Mouse (Mus musculus): ENCODE measurements around the gene Tmem98. TPM values are rescaled to one million over a fixed set of nuclear protein-coding genes. Genes with fewer than 3 reads are reported as not detected.

The Tmem98 gene
- polyA plus RNA-seq, 1 experiment, result 43.1 TPM

DNA sequence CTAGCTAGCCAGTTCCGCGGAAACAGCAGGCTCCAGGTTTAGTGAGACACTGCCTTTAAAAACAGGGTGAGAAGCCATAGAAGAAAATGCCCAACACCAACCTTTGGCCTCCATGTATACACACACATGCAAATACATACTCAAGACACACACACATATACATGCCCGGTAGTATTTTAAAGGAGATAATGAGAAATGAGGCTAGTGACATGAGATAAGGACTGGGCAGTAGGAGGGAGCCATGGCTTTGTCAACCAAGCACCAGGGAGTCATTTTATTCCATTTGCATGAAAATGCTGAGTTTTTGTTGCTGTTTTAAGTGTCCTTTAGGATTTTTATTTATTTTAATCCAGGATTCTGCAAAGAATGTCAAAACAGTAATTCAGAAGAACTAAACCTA is 19.6 kb upstream of the Tmem98 start:
- Histone ChIP-seq H3K4me1 (ENCODE audit: control insufficient read depth, insufficient read depth, low read length) (no peaks in the 10 kb centered on the region), H3K27ac (ENCODE audit: insufficient read depth, low read length) (no peak overlapping the region), H3K4me3 (ENCODE audit: insufficient read depth, low read length) (no peak overlapping the region)
- TF ChIP-seq POLR2A (IDR thresholded peaks at IDR 0.05; ENCODE audit: low read depth, low read length) (no peak), CTCF (IDR thresholded peaks at IDR 0.05; ENCODE audit: borderline replicate concordance, insufficient read depth, low read length) (no peak)

DNA sequence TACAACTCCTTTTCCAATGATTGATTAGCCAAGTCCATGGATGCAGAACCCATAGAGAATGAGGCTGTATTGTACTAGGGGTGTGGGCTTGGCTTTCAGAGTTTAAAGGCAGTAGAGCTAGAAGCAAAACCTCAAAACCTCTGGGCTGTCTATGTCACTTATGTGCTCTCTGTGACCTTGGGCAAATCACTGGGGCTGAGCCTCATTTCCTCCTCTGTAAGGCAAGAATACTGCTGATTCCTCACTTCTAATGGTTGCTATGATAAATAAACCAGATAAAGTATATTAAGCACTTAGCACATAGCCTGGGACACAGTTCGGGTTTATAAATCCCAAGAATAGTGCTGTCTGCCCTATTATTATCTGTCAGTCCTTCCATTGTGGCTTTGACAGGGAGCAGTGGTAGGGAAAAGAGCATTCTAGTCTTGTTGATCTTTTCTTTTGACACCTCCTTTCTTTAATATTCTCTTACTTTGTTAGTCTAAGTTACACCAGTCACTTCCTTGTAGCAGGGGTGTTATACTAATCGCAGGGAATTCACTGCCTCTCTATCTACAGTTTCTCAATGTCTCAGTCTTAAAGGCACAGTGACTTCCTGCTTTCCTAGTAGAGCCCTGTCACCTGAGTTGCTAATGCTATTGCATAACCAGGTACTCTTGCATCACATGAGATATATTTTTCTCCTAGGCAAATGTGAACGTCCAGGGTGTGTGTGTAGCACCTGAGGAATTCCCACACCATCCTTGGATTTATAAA is 18.1 kb upstream of the Tmem98 start:
- Histone ChIP-seq H3K4me3 (ENCODE audit: insufficient read depth, low read length) (no peak overlapping the region), H3K4me1 (ENCODE audit: control insufficient read depth, insufficient read depth, low read length) (no peaks in the 10 kb centered on the region), H3K27ac (ENCODE audit: insufficient read depth, low read length) (no peak overlapping the region)
- TF ChIP-seq CTCF (IDR thresholded peaks at IDR 0.05; ENCODE audit: borderline replicate concordance, insufficient read depth, low read length), result no peak
- no peak for TF ChIP-seq POLR2A (IDR thresholded peaks at IDR 0.05; ENCODE audit: low read depth, low read length)

DNA sequence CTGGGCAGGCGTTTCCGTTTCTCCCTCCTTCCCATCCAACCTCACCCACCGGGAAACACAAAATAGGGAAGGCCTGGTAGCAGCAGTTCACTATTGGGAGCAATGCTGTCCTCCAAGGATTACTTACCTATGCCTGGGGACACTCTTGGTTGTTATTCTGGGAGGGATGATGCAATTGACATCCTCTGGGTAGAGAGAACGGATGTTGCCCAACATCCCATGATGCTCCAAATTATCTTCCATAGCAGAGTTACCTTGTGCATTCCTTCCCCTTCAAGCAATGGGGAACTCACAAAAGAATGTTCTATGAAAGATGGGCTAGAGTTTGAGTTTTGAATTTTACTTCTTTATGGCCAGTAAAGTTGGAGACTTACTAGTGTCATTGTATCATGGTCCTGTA is 16.6 kb upstream of the Tmem98 start:
- no peaks in the 10 kb centered on the region for H3K4me1 ChIP-seq (ENCODE audit: control insufficient read depth, insufficient read depth, low read length)
- H3K4me3 ChIP-seq (ENCODE audit: insufficient read depth, low read length), result no peak overlapping the region

DNA sequence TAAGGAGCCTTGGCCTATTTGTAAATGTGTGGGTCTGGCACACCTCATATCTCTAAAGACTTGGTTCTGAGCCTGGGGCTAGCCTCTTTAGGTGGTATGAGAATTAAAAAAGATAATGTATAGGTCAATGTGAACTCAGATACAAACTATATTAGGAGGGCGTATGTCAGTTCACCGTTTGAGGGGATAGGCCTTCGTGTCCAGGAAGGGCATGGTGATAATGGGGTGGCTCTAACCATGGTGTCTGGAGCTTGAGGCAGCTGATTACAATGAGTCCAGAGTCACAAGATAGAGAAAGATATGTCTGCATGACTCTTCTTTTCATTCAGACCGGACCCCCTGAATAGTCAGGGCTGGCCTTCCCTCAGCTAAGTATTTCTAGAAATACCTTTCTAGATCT is 15.7 kb upstream of the Tmem98 start:
- Histone ChIP-seq H3K4me1 (ENCODE audit: control insufficient read depth, insufficient read depth, low read length) (no peaks in the 10 kb centered on the region), H3K4me3 (ENCODE audit: insufficient read depth, low read length) (no peak overlapping the region), H3K27ac (ENCODE audit: insufficient read depth, low read length) (no peak overlapping the region)
- no peak for TF ChIP-seq CTCF (IDR thresholded peaks at IDR 0.05; ENCODE audit: borderline replicate concordance, insufficient read depth, low read length)
- TF ChIP-seq POLR2A (IDR thresholded peaks at IDR 0.05; ENCODE audit: low read depth, low read length), result no peak

More for the DNA sequence above, 16.6 kb upstream of the Tmem98 start:
- no peak overlapping the region for H3K27ac ChIP-seq (ENCODE audit: insufficient read depth, low read length)
- TF ChIP-seq POLR2A (IDR thresholded peaks at IDR 0.05; ENCODE audit: low read depth, low read length) (no peak), CTCF (IDR thresholded peaks at IDR 0.05; ENCODE audit: borderline replicate concordance, insufficient read depth, low read length) (no peak)

DNA sequence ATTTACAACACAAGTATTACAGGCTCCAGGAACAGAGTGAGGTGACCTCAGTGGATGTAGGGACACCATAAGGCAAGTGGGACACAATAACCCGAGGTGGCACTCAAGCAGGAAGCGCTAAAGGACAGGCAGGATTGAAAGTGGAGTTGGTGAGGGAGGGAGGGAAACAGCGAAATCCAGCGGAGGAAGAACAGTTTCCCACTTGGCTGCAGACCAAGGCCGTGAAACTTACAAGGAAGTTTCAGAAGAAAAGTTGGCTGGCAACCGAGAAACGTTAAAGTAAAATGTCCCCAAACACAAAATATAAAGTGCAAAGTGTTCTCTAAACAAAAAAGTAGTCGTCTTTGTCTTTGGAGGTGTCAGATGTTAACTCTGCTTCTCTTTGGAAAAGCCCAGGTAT is 14.5 kb upstream of the Tmem98 start:
- Histone ChIP-seq H3K4me3 (ENCODE audit: insufficient read depth, low read length) (no peak overlapping the region), H3K27ac (ENCODE audit: insufficient read depth, low read length) (no peak overlapping the region)
- TF ChIP-seq POLR2A (IDR thresholded peaks at IDR 0.05; ENCODE audit: low read depth, low read length), result no peak
- no peak for TF ChIP-seq CTCF (IDR thresholded peaks at IDR 0.05; ENCODE audit: borderline replicate concordance, insufficient read depth, low read length)

DNA sequence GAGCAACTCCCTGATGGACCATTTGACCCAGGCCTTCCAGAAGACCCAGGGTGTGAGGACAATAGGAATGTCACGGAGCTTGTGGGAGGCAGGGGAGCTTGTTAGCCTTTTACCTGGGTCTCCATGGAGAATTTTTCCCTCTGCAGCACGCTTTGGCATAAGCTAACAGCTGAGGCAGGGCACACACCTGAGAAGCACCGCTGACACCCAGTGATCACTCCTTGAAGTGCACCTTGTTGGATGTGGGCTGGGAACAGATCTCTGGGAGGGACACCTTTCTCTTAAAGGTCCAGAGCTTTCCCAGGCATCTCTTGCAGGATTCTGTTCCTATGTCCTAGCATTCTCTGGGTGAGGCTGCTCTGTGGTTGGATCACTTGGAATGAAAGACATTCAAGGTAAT is 10.0 kb upstream of the Tmem98 start:
- H3K4me3 ChIP-seq (ENCODE audit: insufficient read depth, low read length), result no peak overlapping the region
- H3K27ac ChIP-seq (ENCODE audit: insufficient read depth, low read length), result no peak overlapping the region
- H3K4me1 ChIP-seq (ENCODE audit: control insufficient read depth, insufficient read depth, low read length), result no peaks in the 10 kb centered on the region
- no peak for TF ChIP-seq POLR2A (IDR thresholded peaks at IDR 0.05; ENCODE audit: low read depth, low read length)
- TF ChIP-seq CTCF (IDR thresholded peaks at IDR 0.05; ENCODE audit: borderline replicate concordance, insufficient read depth, low read length), result peak; percentile 14; the same call in 1 of the 2 replicates

More for the DNA sequence above, 14.5 kb upstream of the Tmem98 start:
- no peaks in the 10 kb centered on the region for H3K4me1 ChIP-seq (ENCODE audit: control insufficient read depth, insufficient read depth, low read length)

DNA sequence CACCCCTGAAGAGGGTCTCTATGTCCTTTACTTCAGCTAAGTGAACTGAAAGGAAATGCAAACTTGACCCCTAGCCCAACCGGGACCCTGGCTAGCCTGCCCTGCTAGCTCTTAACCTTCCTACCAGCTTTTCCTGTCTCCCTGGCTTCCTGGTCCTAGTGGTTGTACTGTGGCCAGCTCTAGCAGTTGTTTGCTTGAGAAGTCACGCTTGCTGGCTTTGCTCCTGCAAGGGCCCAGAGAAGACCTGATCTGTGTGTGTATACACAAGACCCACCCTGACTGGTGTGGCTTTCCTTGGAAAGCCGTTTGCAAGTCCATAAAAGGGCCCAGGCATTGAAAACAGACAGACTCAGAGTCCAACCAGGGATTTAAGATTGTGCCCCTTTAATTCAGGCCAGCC is 7.3 kb upstream of the Tmem98 start:
- TF ChIP-seq CTCF (IDR thresholded peaks at IDR 0.05; ENCODE audit: borderline replicate concordance, insufficient read depth, low read length), result no peak
- TF ChIP-seq POLR2A (IDR thresholded peaks at IDR 0.05; ENCODE audit: low read depth, low read length), result no peak
- Histone ChIP-seq H3K27ac (ENCODE audit: insufficient read depth, low read length) (no peak overlapping the region), H3K4me1 (ENCODE audit: control insufficient read depth, insufficient read depth, low read length) (no peaks in the 10 kb centered on the region), H3K4me3 (ENCODE audit: insufficient read depth, low read length) (no peak overlapping the region)

DNA sequence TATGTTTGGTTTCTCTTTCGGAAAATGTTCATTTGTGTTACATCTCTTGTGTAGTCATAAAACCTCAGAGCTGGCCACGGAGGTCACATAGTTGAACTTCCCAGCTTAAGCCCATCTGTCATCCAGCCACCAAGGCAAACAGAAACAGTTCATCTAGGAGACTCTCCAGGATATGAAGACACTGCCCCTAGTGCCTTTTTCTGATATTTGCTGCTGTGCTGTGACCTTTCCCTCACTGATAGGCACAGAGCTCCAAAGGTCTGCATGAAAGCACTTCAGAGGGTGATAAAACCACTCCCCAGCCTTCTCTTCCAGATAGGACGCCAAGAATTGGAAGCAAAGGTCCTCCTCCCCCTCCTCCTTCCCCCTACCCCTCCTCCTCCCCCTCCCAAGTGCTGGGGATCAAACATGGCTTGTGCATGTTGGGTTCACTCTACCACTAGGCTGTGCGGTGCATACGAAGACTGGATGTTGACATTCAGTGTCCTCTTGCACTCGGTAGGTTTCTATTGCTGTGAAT is 1.4 kb upstream of the Tmem98 start:
- Histone ChIP-seq H3K27ac (ENCODE audit: insufficient read depth, low read length) (no peak overlapping the region), H3K4me3 (ENCODE audit: insufficient read depth, low read length) (no peak overlapping the region)
- no peak for TF ChIP-seq CTCF (IDR thresholded peaks at IDR 0.05; ENCODE audit: borderline replicate concordance, insufficient read depth, low read length)
- TF ChIP-seq POLR2A (IDR thresholded peaks at IDR 0.05; ENCODE audit: low read depth, low read length), result no peak

DNA sequence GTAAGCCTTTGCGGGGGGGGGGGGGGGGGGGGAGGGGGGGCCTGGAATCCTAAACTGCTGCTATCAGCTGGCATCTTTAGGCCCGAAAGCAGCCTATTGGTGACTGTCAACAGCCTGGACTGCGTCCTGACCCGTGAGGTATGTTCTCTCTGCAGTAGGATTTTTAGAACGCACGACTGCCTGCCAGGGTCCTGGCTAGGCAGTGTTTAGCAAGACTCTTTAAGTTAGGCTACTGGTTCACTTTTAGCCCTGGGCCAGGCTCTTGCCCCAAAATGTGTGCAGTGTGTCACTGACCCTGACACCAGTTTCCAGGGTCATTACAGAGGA is 346 bp upstream of the Tmem98 start:
- peak overlapping the region; percentile 29 for H3K4me3 ChIP-seq (ENCODE audit: insufficient read depth, low read length)
- H3K27ac ChIP-seq (ENCODE audit: insufficient read depth, low read length), result no peak overlapping the region
- H3K4me1 ChIP-seq (ENCODE audit: control insufficient read depth, insufficient read depth, low read length), result 0 out of 2 replicates have a peak, but pooled peaks cover 5% of the 10 kb centered on the region
- TF ChIP-seq POLR2A (IDR thresholded peaks at IDR 0.05; ENCODE audit: low read depth, low read length) (no peak), CTCF (IDR thresholded peaks at IDR 0.05; ENCODE audit: borderline replicate concordance, insufficient read depth, low read length) (no peak)

More for the DNA sequence above, 1.4 kb upstream of the Tmem98 start:
- 0 out of 2 replicates have a peak, but pooled peaks cover 5% of the 10 kb centered on the region for H3K4me1 ChIP-seq (ENCODE audit: control insufficient read depth, insufficient read depth, low read length)

DNA sequence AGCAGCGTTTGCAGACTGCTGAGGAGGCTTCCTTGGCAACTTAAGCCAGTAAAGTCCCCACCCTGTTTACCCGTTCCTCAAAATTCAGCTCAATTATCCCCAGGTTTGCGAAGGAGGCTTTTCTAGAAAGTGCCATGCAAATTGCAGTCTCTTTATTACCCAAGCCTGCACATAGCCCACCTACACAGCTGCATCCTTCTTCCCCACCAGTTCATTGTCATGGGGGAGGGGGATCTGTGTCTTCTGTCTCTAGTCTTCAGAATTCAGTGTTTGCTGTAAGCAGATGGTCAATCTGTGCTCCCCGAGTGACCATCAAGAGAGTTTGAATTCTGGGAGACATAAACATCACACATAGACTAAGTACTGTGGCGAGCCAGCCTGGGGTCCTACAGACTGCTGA is 1.2 kb downstream of the Tmem98 start:
- H3K4me3 ChIP-seq (ENCODE audit: insufficient read depth, low read length), result peak overlapping the region; percentile 82
- H3K4me1 ChIP-seq (ENCODE audit: control insufficient read depth, insufficient read depth, low read length), result 0 out of 2 replicates have a peak, but pooled peaks cover 5% of the 10 kb centered on the region
- TF ChIP-seq POLR2A (IDR thresholded peaks at IDR 0.05; ENCODE audit: low read depth, low read length), result no peak
- TF ChIP-seq CTCF (IDR thresholded peaks at IDR 0.05; ENCODE audit: borderline replicate concordance, insufficient read depth, low read length), result no peak
- H3K27ac ChIP-seq (ENCODE audit: insufficient read depth, low read length), result no peak overlapping the region
